Mouse (Mus musculus) myocyte (in vitro differentiated cells): Measurements from ENCODE around the gene Creb5.

Source experiments
- CEBPB ChIP-seq: IDR thresholded peaks from 2 replicates; pipeline ENCODE4 v1.6.1; 2011; ENCODE audit warnings: mild to moderate bottlenecking, moderate library complexity; ENCODE audit not compliant: poor library complexity, insufficient read depth, severe bottlenecking
- MYOG ChIP-seq, 3 experiments: IDR thresholded peaks; one replicate each; pipeline ENCODE4 v1.6.1; 2011; ENCODE audit warnings: control low read depth in 2 of 3, low read depth in 2 of 3, mild to moderate bottlenecking in 2 of 3; ENCODE audit not compliant: insufficient read length in 2 of 3, control insufficient read depth in 1 of 3, insufficient read depth in 1 of 3
- POLR2A ChIP-seq: IDR thresholded peaks from one replicate; pipeline ENCODE4 v1.6.1; 2011; ENCODE audit warnings: low read depth, mild to moderate bottlenecking, control low read depth, moderate library complexity; ENCODE audit not compliant: insufficient read length
- POLR2AphosphoS2 ChIP-seq: IDR thresholded peaks from one replicate; pipeline ENCODE4 v1.6.1; 2011; ENCODE audit warnings: low read depth, control low read depth; ENCODE audit not compliant: insufficient read length
- SRF ChIP-seq: IDR thresholded peaks from one replicate; pipeline ENCODE4 v1.6.1; 2011; ENCODE audit warnings: low read depth; ENCODE audit not compliant: control insufficient read depth, insufficient read length
- TCF12 ChIP-seq: IDR thresholded peaks from one replicate; pipeline ENCODE4 v1.6.1; 2011; ENCODE audit warnings: mild to moderate bottlenecking, control low read depth; ENCODE audit not compliant: poor library complexity, insufficient read depth, severe bottlenecking
- TCF3 ChIP-seq: IDR thresholded peaks from one replicate; pipeline ENCODE4 v1.6.1; 2011; ENCODE audit warnings: low read depth, control low read depth; ENCODE audit not compliant: insufficient read length
- USF1 ChIP-seq: IDR thresholded peaks from one replicate; pipeline ENCODE4 v1.6.1; 2011; ENCODE audit warnings: low read depth, mild to moderate bottlenecking, control low read depth, moderate library complexity

DNA sequence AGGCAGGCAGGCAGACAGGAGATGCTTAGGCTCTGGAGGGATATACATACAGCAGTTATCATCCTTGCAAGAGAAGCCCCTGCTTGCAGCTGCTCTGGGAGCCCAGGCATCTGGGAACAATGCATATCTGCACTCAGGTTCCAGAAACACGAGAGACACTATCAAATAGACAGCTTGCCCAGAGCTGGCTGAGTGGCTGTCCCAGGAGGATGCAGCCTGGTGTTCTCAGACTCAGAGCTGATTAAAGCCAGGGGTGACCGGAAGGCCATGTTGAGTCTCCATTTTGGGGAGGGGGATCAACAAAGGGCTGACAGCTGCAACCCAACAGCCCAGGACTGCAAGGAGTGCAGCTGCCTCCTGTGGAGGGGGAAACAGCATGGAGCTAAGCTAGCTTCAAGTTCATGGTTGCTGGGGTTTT lies 258.4 kb downstream of the Creb5 start:
- TF ChIP-seq TCF3 (no peak), MYOG (IDR thresholded peaks at IDR 0.05; ENCODE audit: control insufficient read depth in 1 of 3, insufficient read depth in 1 of 3, insufficient read length in 2 of 3, low read depth in 2 of 3) (peak in 2 of 3 experiments; percentile 26 to 39), CEBPB (no peak), POLR2A (no peak), USF1 (no peak), POLR2AphosphoS2 (no peak), SRF (no peak), TCF12 (no peak)
